Mouse (Mus musculus): ENCODE measurements around the gene Nop9.

- TF ChIP-seq CTCF (IDR thresholded peaks at IDR 0.05; ENCODE audit: extremely low read depth, insufficient read depth, low read length) (no peak), POLR2A (IDR thresholded peaks at IDR 0.05; ENCODE audit: extremely low read depth, insufficient read depth, low read length) (no peak)
Observed at GRCm38 (mm10) chr14:55783171-55783957, 37.9 kb downstream of the Nop9 start.

Measured in cortical plate, adult 2 months (tissue).